11 mouse cellular contexts compared by ENCODE assay signal in the genomic region with DNA sequence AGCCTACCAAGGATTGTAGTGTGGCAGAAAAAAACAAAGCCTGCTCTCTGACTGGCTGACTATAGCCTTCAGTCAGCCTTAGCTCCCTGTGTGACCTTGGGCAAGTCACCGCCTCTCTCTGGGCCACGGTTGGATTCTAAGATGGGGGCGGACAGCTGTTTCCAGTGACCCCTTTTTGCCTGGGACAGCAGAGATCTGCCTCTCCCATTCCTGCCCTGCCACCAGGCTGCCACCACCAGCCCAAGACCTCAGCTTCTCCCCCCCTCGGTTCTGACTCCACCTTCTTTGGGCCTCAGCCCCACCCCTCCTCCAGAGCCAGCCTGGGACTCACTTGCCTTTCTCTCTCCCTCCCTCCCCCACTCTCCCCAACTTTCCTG. TPM values are rescaled to one million over a fixed set of nuclear protein-coding genes. Genes with fewer than 3 reads are reported as not detected.
A peak's percentile ranks its signal among the peaks of the same experiment; 100 is the strongest.
DNase-seq lines count a peak whose midpoint lies in the region; ATAC-seq and TF ChIP-seq lines count a peak whose summit lies in the region.
"Had no signal": no experiment of that assay in that cellular context is flagged by ENCODE, and none has a peak within 500 bp of the region (broad histone marks: within the 10 kb centered on the region; RNA-seq: fewer than 3 reads in every experiment).

No protein-coding gene starts in this region.

- H3K4me1 ChIP-seq in E14TG2a.4 (replicated peaks; ENCODE audit: low read depth, low read length), result peaks cover 78% of the 10 kb centered on the region
- peaks cover 7% of the 10 kb centered on the region for H3K4me1 ChIP-seq in intestine, embryonic 14.5 days (replicated peaks; ENCODE audit: control insufficient read depth, insufficient read depth, low read length)

- H3K36me3 ChIP-seq in E14TG2a.4 (ENCODE audit: insufficient read depth, low read length), result peaks cover 32% of the 10 kb centered on the region
- H3K36me3 ChIP-seq in intestine, embryonic 14.5 days (ENCODE audit: control insufficient read depth, insufficient read depth, low read length), result peaks cover 18% of the 10 kb centered on the region

- no peak for ATAC-seq in intestine, embryonic 14.5 days (replicated peaks; ENCODE audit: low FRiP score, low TSS enrichment, low read depth)

- 57% methylated on average over 4 of the region's 4 CpGs for WGBS in intestine, embryonic 14.5 days

- peak; percentile 66 for DNase-seq in cerebellum, adult 11-12 months
- no peak for DNase-seq in cerebellum, postnatal 4 days (ENCODE audit: low spot score in 2 of 2)
- peak; percentile 28 for DNase-seq in kidney, postnatal 10 days
- no peak for DNase-seq in kidney, postnatal 14 days
- no peak for DNase-seq in intestine, embryonic 14.5 days (ENCODE audit: low spot score)
- no peak for DNase-seq in embryo, embryonic 11 days
- no peak for DNase-seq in T-cell, adult 2 months (ENCODE audit: low spot score)

- no peaks in the 10 kb centered on the region for H3K9me3 ChIP-seq in E14TG2a.4 (ENCODE audit: low read length)
- H3K9me3 ChIP-seq in intestine, embryonic 14.5 days (ENCODE audit: control insufficient read depth, low read length), result no peaks in the 10 kb centered on the region

- no peak for TF ChIP-seq CTCF in E14TG2a.4 (conservative IDR thresholded peaks at IDR 0.05; ENCODE audit: low read length)

- H3K27me3 ChIP-seq in E14TG2a.4 (ENCODE audit: insufficient read depth, low read length), result peaks cover 15% of the 10 kb centered on the region; the same call in 1 of the 2 replicates
- no peaks in the 10 kb centered on the region for H3K27me3 ChIP-seq in intestine, embryonic 14.5 days (replicated peaks; ENCODE audit: control insufficient read depth, insufficient read depth, low read length)

- H3K4me3 ChIP-seq in E14TG2a.4 (replicated peaks; ENCODE audit: low read length), result peak overlapping the region; percentile 72
- H3K4me3 ChIP-seq in intestine, embryonic 14.5 days (ENCODE audit: low read depth, low read length), result no peak overlapping the region

- peak overlapping the region; percentile 78 for H3K27ac ChIP-seq in intestine, embryonic 14.5 days (ENCODE audit: low read depth)

- no peak overlapping the region for H3K9ac ChIP-seq in intestine, embryonic 14.5 days (ENCODE audit: low read length)

- H3K4me2 ChIP-seq in intestine, embryonic 14.5 days (ENCODE audit: low read length), result peak overlapping the region; percentile 52; the same call in 1 of the 2 replicates

RNA-seq across cellular contexts. Expression of gene Kctd17, which starts 9.6 kb away (rescaled TPM):
- polyA plus RNA-seq in intestine, embryonic 14.5 days (2014; fragmentation: Nextera tagmentation; extraction: Ambion mirVana), result 35.0 and 37.7 TPM in 2 replicates

RNA-seq across cellular contexts. Expression of gene Tmprss6, which starts 30.4 kb away (rescaled TPM):
- 0.09 TPM in 1 of 2 replicates, not detected in the other for polyA plus RNA-seq in intestine, embryonic 14.5 days (2014; fragmentation: Nextera tagmentation; extraction: Ambion mirVana)

RNA-seq across cellular contexts. Expression of gene Mpst, which starts 31.8 kb away (rescaled TPM):
- polyA plus RNA-seq in intestine, embryonic 14.5 days (2014; fragmentation: Nextera tagmentation; extraction: Ambion mirVana), result 2.1 and 2.7 TPM in 2 replicates

RNA-seq across cellular contexts. Expression of gene Tst, which starts 32.3 kb away (rescaled TPM):
- polyA plus RNA-seq in intestine, embryonic 14.5 days (2014; fragmentation: Nextera tagmentation; extraction: Ambion mirVana), result 10.9 and 15.9 TPM in 2 replicates

RNA-seq across cellular contexts. Expression of gene Tex33, which starts 42.3 kb away (rescaled TPM):
- not detected in 2 replicates for polyA plus RNA-seq in intestine, embryonic 14.5 days (2014; fragmentation: Nextera tagmentation; extraction: Ambion mirVana)
- polyA plus RNA-seq: kidney, postnatal 0 days; limb, embryonic 11.5 days; midbrain, embryonic 11.5 days had no signal

Comparison
In these comparisons a context has a peak if more than half of its experiments do, and no peak if none do; other contexts are left out.
1. DNase-seq: peak in cerebellum, adult 11-12 months (single experiment) and kidney, postnatal 10 days (single experiment); none in cerebellum, postnatal 4 days (0 of 2), kidney, postnatal 14 days (single experiment), intestine, embryonic 14.5 days (single experiment), embryo, embryonic 11 days (single experiment) and T-cell, adult 2 months (single experiment).